Mouse (Mus musculus) hindbrain, embryonic 14.5 days (tissue): ENCODE measurements around the gene Xrcc1. TPM values are rescaled to one million over a fixed set of nuclear protein-coding genes. Genes with fewer than 3 reads are reported as not detected.
A peak's percentile ranks its signal among the peaks of the same experiment; 100 is the strongest.

Experiments used
- ATAC-seq: fragments of 200-750 bp; cut with Nextera tagmentation; 2 replicates; pipeline ENCODE4 v1.8.0; 2017; ENCODE audit warnings: moderate number of reproducible peaks, mild to moderate bottlenecking, moderate TSS enrichment, moderate library complexity; ENCODE audit not compliant: low FRiP score
- DNase-seq: peaks from one replicate; pipeline ENCODE4 v3.0.0-alpha.2; 2015; ENCODE audit warnings: low spot score
- H3K27ac ChIP-seq: fragments of 300-500 bp; sonication (generic); 2 replicates; pipeline ENCODE4 v1.5.1; 2014; ENCODE audit warnings: mild to moderate bottlenecking, moderate library complexity
- H3K27me3 ChIP-seq: fragments of 300-500 bp; sonication (generic); 2 replicates; pipeline ENCODE4 v1.6.1; 2014; ENCODE audit warnings: mild to moderate bottlenecking, low read length, mixed read lengths; ENCODE audit not compliant: control insufficient read depth, insufficient read depth
- H3K36me3 ChIP-seq: fragments of 300-500 bp; sonication (generic); replicated peaks from 2 replicates; pipeline ENCODE4 v1.6.1; 2014; ENCODE audit not compliant: control insufficient read depth, insufficient read depth
- H3K4me1 ChIP-seq: fragments of 300-500 bp; sonication (generic); replicated peaks from 2 replicates; pipeline ENCODE4 v1.6.1; 2014; ENCODE audit warnings: antibody characterized with exemption, low read length, mixed read lengths; ENCODE audit not compliant: control insufficient read depth, insufficient read depth
- H3K4me2 ChIP-seq: fragments of 300-500 bp; sonication (generic); replicated peaks from 2 replicates; pipeline ENCODE4 v1.6.1; 2014; ENCODE audit warnings: mild to moderate bottlenecking, moderate library complexity
- H3K4me3 ChIP-seq: fragments of 300-500 bp; sonication (generic); replicated peaks from 2 replicates; pipeline ENCODE4 v1.5.1; 2014; ENCODE audit warnings: mild to moderate bottlenecking, low read length
- H3K9ac ChIP-seq: fragments of 300-500 bp; sonication (generic); 2 replicates; pipeline ENCODE4 v1.6.1; 2014
- H3K9me3 ChIP-seq: fragments of 300-500 bp; sonication (generic); 2 replicates; pipeline ENCODE4 v1.6.1; 2016; ENCODE audit warnings: low read length; ENCODE audit not compliant: control insufficient read depth
- WGBS: fragments of 180-500 bp; shearing (Covaris S2); extraction: QIAGEN DNeasy Blood & Tissue Kit; methylation state at CpG from one replicate; pipeline ENCODE4 v1.1.7; 2014; 5-methylcytosine and 5-hydroxymethylcytosine counted together
- polyA plus RNA-seq: library from polyadenylated mRNA; unstranded; fragments of >200 nt; fragmentation: Nextera tagmentation; extraction: Ambion mirVana; gene quantifications from 2 replicates; pipeline ENCODE4 v1.2.1, GENCODE M21; 2014

Xrcc1 gene
- polyA plus RNA-seq = 47.4 and 52.3 TPM in 2 replicates

DNA sequence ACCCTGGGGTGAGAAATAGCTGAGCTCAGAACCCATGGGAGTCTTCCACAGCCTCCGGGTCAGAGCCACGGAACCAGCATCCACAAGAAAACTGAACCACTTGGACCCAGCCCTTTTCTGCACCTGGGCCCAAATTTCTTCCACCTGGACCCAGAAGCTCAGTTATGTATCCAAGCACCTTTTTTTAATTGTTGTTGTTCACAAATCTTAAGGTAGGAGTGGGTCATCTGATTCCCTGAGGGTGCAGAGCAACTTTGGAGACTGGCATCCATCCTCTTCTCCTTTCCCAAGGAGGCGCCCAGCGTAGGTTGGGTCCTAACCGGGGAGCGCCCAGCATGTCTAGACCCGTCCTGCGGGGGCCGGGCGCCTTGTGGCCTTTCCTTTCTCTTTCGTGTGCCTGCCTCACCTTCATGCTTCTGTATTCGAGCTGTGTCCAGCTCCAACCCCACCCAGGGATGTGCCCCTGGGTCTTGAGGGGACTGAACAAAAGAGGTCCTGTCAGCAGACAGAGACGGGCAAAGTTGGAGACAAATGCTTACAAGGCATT, at the start of gene Xrcc1, which contains the start of gene Pinlyp:
Gene Xrcc1, plus strand, starts transcription at position 222 of the 547 bp plus-strand sequence.
Gene Pinlyp, minus strand, starts transcription at position 51 of the 547 bp plus-strand sequence.
- 36% methylated on average over 13 of the region's 13 CpGs for WGBS
- peaks cover 5% of the 10 kb centered on the region for H3K4me1 ChIP-seq
- peak within 1 kb of the TSS; percentile 58 for H3K4me2 ChIP-seq
- peak within 1 kb of the TSS; percentile 49 for H3K4me3 ChIP-seq
- no peaks in the 10 kb centered on the region for H3K27me3 ChIP-seq
- H3K36me3 ChIP-seq = peaks cover 15% of the 10 kb centered on the region; the same call in 1 of the 2 replicates
- no peaks in the 10 kb centered on the region for H3K9me3 ChIP-seq
- peak within 1 kb of the TSS; percentile 47; the same call in 1 of the 2 replicates for H3K27ac ChIP-seq
- ATAC-seq (no peak), DNase-seq (no peak)
- H3K9ac ChIP-seq = peak within 1 kb of the TSS; percentile 60

DNA sequence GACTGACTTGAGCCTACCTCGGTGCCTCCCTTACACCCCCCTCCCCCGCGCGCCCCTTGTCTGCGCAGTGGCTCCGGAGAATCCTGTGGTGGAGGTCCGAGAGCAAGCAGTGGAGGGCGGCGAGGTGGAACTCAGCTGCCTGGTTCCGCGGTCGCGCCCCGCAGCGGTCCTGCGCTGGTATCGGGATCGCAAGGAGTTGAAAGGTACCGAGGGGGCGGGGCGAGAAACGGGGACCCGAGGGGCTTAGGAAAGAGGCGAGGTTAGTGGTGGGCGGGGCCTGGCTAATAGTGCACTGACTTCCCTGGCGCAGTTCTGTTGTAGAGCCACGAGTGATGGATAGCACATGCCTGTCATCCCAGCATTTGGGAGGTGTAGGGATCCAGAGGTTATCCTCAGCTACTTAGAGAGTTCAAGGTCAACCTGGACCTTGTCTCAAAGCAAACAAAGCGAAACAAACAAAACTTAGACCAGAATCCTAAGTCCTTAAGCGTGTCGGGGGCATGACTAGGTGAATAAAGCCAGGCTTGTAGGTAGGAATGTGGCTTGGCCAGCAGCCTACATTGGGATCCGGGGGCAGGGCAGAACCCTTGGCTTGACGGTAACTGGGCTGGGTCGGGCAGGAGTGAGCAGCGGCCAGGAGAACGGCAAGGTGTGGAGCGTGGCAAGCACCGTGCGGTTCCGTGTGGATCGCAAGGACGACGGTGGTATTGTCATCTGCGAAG, 46.1 kb upstream of the Xrcc1 start:
- Histone ChIP-seq H3K4me2 (no peak overlapping the region), H3K4me3 (no peak overlapping the region), H3K27ac (no peak overlapping the region), H3K27me3 (no peaks in the 10 kb centered on the region), H3K4me1 (peaks cover 3% of the 10 kb centered on the region; the same call in 1 of the 2 replicates), H3K36me3 (peaks cover 48% of the 10 kb centered on the region), H3K9me3 (no peaks in the 10 kb centered on the region), H3K9ac (no peak overlapping the region)
- no peak for DNase-seq
- 20% methylated on average over 43 of the region's 43 CpGs for WGBS
- ATAC-seq = no peak

GRCm38 (mm10) chr7:24500929-24501328, 45.2 kb upstream of the Xrcc1 start:
- Histone ChIP-seq H3K36me3 (peaks cover 48% of the 10 kb centered on the region), H3K4me1 (peaks cover 12% of the 10 kb centered on the region), H3K27ac (no peak overlapping the region), H3K9me3 (no peaks in the 10 kb centered on the region), H3K4me3 (no peak overlapping the region), H3K27me3 (no peaks in the 10 kb centered on the region), H3K4me2 (no peak overlapping the region), H3K9ac (no peak overlapping the region)
- WGBS = 34% methylated on average over 7 of the region's 7 CpGs
- DNase-seq (no peak), ATAC-seq (no peak)

GRCm38 (mm10) chr7:24501492-24501891, 44.6 kb upstream of the Xrcc1 start:
- Histone ChIP-seq H3K27me3 (no peaks in the 10 kb centered on the region), H3K4me1 (peaks cover 16% of the 10 kb centered on the region), H3K9me3 (no peaks in the 10 kb centered on the region), H3K4me3 (no peak overlapping the region), H3K27ac (no peak overlapping the region), H3K36me3 (peaks cover 48% of the 10 kb centered on the region), H3K9ac (no peak overlapping the region), H3K4me2 (no peak overlapping the region)
- ATAC-seq (no peak), DNase-seq (no peak)
- WGBS = 58% methylated on average over 21 of the region's 21 CpGs

DNA sequence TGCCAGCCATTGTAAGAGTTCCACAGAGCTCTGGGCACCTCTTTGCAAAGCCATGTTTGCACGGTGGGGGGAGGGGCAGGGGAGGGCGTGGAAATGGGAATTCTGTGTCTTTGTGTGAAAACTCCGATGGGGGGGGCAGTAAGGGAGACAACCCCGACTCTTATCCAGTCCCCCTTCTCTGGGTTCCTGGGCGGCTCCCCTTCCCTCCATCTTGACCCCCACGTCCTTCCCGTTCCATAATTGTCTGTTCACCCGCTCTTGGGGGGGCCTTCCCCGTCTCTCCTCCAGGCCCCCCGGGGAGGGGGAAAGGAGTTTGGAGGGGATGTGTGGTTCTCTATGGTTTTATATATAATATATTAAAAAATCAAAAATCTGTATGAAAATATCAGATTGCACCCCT, 42.1 kb upstream of the Xrcc1 start:
- no peaks in the 10 kb centered on the region for H3K9me3 ChIP-seq
- no peak overlapping the region for H3K27ac ChIP-seq
- H3K4me1 ChIP-seq = peaks cover 22% of the 10 kb centered on the region
- ATAC-seq (no peak), DNase-seq (no peak)
- no peak overlapping the region for H3K4me3 ChIP-seq
- H3K9ac ChIP-seq = no peak overlapping the region
- peaks cover 46% of the 10 kb centered on the region for H3K36me3 ChIP-seq
- WGBS = 18% methylated on average over 10 of the region's 10 CpGs
- H3K27me3 ChIP-seq = no peaks in the 10 kb centered on the region
- H3K4me2 ChIP-seq = no peak overlapping the region

- 27% methylated on average over 4 of the region's 4 CpGs for WGBS
These were observed 41.2 kb upstream of the Xrcc1 start for GRCm38 (mm10) chr7:24504868-24505267.

GRCm38 (mm10) chr7:24505447-24506064, 40.5 kb upstream of the Xrcc1 start:
- Histone ChIP-seq H3K27me3 (no peaks in the 10 kb centered on the region), H3K9ac (peak overlapping the region; percentile 91), H3K27ac (peak overlapping the region; percentile 100), H3K4me2 (peak overlapping the region; percentile 81), H3K4me1 (peaks cover 27% of the 10 kb centered on the region), H3K9me3 (no peaks in the 10 kb centered on the region), H3K4me3 (peak overlapping the region; percentile 69; the same call in 1 of the 2 replicates), H3K36me3 (peaks cover 34% of the 10 kb centered on the region)
- no peak for DNase-seq
- no peak for ATAC-seq
- 11% methylated on average over 15 of the region's 15 CpGs for WGBS

More at GRCm38 (mm10) chr7:24504868-24505267, 41.2 kb upstream of the Xrcc1 start:
- DNase-seq (no peak), ATAC-seq (no peak)
- peaks cover 38% of the 10 kb centered on the region for H3K36me3 ChIP-seq
- H3K9me3 ChIP-seq = no peaks in the 10 kb centered on the region
- H3K4me2 ChIP-seq = peak overlapping the region; percentile 81; the same call in 1 of the 2 replicates
- H3K9ac ChIP-seq = no peak overlapping the region
- peaks cover 28% of the 10 kb centered on the region for H3K4me1 ChIP-seq
- H3K4me3 ChIP-seq = no peak overlapping the region
- peak overlapping the region; percentile 100 for H3K27ac ChIP-seq
- no peaks in the 10 kb centered on the region for H3K27me3 ChIP-seq

- Histone ChIP-seq H3K27me3 (no peaks in the 10 kb centered on the region), H3K9ac (peak overlapping the region; percentile 91), H3K9me3 (no peaks in the 10 kb centered on the region), H3K4me1 (peaks cover 27% of the 10 kb centered on the region), H3K4me3 (peak overlapping the region; percentile 69), H3K27ac (peak overlapping the region; percentile 100), H3K36me3 (peaks cover 34% of the 10 kb centered on the region), H3K4me2 (peak overlapping the region; percentile 81)
- 10% methylated on average over 3 of the region's 3 CpGs for WGBS
- no peak for DNase-seq
- ATAC-seq = no peak
These were observed 40.0 kb upstream of the Xrcc1 start for GRCm38 (mm10) chr7:24506065-24506459.

- peak overlapping the region; percentile 100 for H3K27ac ChIP-seq
- ATAC-seq = peak; percentile 5
- no peaks in the 10 kb centered on the region for H3K27me3 ChIP-seq
- peak overlapping the region; percentile 69 for H3K4me3 ChIP-seq
- peaks cover 34% of the 10 kb centered on the region for H3K36me3 ChIP-seq
- WGBS = 0% methylated on average over 12 of the region's 12 CpGs
- peak; percentile 73 for DNase-seq
- peak overlapping the region; percentile 91 for H3K9ac ChIP-seq
- H3K9me3 ChIP-seq = no peaks in the 10 kb centered on the region
- peaks cover 27% of the 10 kb centered on the region for H3K4me1 ChIP-seq
- H3K4me2 ChIP-seq = peak overlapping the region; percentile 81
These were observed 39.6 kb upstream of the Xrcc1 start for GRCm38 (mm10) chr7:24506476-24506837.
